Mouse (Mus musculus): ENCODE data around the gene Tln2. TPM values are rescaled to one million over a fixed set of nuclear protein-coding genes. Genes with fewer than 3 reads are reported as not detected.
A peak's percentile ranks its signal among the peaks of the same experiment; 100 is the strongest.

Gene Tln2
- total RNA-seq, 2 experiments from 2014 or later = 86.0 to 96.7 TPM

DNA sequence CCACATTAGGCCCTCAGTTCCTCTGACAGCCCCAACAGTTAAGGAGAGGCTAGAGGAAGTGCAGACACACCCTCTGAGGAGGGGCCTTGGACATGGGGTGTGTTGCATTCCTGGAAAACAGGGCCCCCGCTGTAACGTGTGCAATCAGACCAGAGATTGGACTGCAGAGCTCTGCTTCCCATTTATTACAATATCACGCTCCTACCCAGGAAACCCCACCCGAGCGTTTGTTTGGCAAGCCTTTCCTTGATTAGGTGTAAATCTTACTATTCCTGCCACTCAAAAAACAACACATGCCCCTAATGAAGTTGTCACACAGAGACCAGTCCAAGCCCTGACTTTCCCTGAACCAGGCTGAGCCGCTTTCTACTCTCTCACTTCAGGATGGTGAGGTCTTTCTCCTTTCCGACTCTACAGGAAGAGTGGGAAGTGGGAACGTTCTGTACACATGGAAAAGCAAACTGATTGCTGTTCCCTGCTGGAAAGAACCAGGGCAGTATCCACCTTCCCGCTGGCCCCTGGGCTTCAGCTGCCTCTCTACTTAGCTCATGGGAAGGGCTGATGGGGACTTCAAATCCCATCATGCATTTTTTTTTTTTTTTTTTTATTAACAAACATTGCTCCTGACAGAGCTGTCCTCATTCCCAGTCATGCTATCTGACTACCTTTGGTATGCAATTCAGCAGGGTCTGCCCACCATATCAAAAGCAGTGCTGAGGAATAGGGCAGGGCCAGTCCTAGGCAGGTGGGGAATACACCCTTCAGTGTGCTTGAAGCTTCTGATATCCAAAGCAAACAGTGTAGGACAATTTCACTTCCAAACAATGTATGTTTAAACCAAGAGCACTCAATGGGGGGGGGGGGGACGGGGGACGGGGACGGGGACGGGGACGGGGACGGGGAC, 74.1 kb downstream of the Tln2 start:
- DNase-seq = peak; percentile 21 to 38
- intact Hi-C loops (cut with DNase I) = no loop called here

DNA sequence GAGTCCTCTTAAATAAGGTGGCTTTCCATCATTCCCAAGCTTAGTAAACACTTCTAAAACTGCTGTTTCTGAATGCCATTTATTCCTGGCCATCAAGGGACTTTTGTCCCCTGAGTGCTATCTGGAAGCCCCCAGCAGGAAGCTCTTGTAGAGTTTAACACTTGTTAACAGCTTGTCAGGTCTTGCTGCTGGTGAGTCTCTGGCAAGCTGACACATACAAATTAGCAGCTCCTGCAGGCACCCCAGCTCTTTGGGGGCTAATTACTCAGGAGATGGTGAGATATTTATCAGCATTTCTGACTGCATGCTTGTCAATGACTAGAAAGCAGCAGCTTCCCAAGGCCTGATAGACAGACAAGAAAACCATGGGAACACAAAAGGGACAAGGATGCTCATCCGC, 77.2 kb downstream of the Tln2 start:
- no peak for DNase-seq
- intact Hi-C loops (cut with DNase I) = no loop called here

DNA sequence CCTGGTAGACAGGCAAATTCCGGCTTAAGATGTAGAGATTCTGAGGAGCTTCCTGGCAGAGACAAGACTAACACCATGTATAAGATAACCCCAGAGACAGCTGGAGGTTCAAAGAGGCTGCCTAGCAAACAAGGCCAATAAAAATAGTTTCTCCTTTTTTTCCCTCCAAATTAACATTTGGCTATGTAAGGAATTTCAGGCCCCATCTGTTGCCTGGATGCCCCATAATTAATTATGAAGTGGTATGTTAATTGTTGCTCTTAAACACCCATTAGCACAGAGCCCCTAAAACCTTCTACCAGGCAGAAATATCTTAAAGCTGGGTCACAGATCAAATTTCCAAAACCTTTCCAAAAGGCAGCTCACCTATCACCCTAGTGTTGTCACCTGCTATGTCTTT, 77.7 kb downstream of the Tln2 start:
- intact Hi-C loops (cut with DNase I) = no loop called here
- DNase-seq = no peak

DNA sequence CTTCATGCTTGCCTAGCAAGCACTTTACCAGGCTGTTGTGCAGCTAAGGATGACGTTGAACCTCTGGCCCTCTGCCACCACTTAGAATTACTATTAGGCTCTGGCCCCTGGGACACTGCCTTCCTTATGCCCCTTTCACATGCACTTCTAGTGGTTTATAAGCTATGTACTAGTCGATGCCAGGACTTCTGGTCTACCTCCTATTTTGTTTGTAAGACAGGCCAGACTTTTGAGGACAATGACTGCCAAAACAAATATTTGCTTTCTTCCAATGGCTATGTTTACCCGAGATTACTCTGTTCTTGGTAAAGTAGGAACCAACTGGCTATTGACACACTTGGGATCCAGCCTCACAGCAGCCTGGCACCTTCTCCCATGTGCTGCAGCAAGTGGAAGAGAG, 82.1 kb downstream of the Tln2 start:
- no peak for DNase-seq
- intact Hi-C loops (cut with DNase I) = no loop called here

DNA sequence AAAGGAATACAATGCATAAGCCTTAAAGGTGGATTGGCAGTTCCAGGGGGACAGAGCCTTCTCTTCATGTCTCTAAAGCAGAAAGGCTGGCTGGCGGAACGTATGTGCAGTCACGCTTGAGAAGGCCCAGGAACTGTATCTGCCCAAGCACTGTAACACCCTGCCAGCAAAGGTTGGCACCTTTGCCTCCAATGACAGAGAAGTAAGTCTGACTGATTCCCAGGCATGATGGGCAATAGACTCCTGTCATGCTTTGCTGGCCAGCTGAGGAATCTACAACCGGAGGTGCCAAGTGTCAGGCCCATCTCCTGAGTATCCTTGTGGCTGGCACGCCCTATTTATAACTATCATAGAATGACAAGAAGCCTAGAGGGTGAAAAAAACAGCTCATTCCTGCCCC, 83.3 kb downstream of the Tln2 start:
- no peak for DNase-seq
- intact Hi-C loops (cut with DNase I) = no loop called here

DNA sequence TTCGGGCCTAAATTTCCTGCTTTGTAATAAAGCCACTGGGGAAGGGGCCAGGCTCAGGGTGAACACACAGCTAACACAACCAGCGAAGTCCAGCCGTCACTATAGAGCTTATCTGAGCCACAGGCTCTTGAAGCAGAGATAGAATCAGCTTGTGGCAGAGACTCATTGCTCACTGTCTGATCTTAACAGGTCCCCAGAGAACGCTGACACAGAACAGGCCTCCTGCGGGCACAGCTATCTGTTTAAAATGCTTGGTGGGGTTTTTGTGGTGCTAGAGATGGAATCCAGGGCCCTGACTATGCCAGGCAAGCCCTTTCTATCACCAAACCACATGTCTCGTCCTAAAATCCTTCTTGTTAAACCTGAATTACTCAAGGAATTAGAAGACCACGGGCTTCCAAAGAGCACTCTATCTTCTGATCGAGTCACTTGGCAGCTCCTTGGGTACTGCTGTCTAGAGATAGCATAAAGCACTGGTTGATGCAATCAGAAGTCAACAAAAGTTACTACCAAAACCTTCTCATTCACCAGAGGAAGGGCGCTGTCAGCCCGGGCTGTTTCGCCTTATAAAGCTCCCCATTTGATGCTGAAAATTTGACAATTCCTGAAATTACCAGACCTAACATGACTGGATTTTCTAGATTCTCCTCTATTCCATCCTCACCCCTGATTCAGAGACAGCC, 95.9 kb downstream of the Tln2 start:
- no peak for DNase-seq
- intact Hi-C loops (cut with DNase I) = no loop called here

DNA sequence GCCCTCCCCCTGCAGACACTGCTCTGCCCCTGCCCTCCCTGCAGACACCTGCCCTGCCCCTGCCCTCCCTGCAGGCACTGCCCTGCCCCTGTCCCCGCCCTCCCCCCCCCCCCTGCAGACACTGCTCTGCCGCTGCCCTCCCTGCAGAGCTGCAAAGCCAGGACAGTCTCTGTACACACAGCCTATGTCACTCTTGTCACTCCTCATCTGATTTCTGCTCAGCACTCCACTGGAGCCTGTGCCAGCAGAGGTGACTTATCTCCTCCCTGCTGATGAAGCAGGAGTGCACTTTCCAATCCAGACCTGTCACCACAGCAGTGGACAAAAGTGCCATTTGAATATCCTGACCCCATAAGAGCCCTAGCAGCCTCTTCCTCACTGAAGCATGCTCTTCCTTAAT, 118.0 kb downstream of the Tln2 start:
- intact Hi-C loops (cut with DNase I) = no loop called here
- DNase-seq = peak in 1 of 2 experiments; percentile 18

DNA sequence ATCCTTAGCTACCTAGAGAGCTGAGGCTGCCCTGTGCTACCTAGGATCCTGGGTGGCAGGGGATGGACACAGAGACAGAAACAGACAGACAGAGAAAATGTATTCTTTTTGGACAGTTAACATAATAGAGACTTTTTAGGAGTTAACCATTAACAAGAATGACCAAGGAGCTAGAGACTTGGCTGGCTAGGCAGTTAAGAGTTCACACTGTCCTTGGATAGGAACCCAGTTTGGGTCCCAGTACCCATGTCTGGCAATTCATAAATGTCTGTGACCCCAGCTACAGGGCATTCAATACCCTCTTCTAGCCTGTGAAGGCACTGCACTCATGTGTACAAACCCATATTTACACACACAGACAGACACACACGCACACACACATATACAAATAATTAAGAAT, 122.0 kb downstream of the Tln2 start:
- intact Hi-C loops (cut with DNase I) = no loop called here
- DNase-seq = no peak

DNA sequence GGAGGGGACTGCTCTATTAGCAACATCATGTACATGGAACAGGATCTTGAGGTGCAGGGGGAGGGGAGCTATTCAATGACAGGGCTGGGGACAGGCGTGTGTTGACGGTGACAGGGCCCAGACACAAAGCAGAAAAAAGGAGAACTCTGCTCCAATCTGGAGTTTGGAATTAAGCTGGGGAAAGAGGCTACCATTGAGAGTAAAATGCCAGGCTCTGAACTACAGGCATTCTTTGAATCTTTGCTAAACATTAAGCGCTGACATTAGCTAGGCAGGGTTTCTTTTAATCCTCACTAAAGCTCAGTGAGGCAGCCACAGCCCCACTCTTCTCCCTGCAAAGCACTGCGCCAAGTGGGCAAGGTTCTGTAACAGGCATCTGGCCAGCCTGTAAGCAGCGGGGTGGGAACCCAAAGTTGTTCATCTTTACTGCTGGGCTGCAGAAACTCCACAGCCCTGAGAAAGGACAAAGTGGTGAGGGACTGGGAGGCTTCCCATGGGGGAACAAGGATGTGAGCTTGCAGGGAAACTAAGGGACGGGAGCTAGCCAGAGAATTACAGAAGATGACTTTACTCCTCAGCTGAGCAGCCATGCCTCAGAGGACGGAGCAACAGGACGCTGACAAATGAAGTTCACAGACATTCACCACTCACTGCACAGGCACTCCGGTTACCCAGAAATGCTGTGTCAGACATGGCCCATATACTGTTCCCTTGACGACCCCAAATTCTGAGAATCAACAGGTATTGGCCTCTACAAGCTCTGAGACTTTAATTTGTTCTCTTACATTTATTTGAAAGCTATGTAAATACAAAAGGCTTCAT, 124.0 kb downstream of the Tln2 start:
- DNase-seq = peak; percentile 52 to 67
- intact Hi-C loops (cut with DNase I) = no loop called here

DNA sequence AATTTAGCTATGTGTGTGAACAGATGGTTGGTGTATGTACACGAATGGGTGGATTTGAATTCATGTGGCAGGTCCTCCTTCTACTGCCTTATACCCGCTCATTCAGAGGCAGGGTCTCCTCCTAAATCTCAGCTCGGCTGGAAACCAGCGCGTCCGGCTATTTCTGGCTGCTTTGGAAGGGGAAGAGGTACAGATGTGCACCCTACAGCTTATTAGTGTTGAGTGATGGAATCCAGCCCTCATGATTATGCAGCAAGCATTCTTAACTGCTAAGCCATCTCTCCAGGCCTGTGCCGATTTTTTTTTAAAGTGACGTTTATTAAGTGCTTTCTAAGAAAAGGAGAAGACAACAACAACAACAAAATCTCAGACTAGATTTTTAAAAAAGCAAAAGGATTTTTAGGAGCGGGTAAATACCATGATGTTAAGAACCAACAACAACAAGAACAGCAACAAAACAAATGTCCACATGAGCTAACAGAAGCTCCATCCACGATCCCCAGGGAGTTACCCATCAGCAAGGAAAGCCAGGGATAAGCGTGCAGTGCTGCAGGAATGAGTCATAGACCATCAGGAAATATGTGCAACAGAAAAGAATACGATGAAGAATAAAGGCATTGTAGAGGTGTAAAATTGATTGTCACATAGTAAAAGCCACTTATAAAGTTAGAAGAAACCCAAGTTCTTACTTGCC, 130.2 kb downstream of the Tln2 start:
- intact Hi-C loops (cut with DNase I) = loop anchor here (5.0 kb wide), 1 partner anchor 203 kb away; no protein-coding TSS in a partner anchor
- DNase-seq = peak; percentile 54 to 56

DNA sequence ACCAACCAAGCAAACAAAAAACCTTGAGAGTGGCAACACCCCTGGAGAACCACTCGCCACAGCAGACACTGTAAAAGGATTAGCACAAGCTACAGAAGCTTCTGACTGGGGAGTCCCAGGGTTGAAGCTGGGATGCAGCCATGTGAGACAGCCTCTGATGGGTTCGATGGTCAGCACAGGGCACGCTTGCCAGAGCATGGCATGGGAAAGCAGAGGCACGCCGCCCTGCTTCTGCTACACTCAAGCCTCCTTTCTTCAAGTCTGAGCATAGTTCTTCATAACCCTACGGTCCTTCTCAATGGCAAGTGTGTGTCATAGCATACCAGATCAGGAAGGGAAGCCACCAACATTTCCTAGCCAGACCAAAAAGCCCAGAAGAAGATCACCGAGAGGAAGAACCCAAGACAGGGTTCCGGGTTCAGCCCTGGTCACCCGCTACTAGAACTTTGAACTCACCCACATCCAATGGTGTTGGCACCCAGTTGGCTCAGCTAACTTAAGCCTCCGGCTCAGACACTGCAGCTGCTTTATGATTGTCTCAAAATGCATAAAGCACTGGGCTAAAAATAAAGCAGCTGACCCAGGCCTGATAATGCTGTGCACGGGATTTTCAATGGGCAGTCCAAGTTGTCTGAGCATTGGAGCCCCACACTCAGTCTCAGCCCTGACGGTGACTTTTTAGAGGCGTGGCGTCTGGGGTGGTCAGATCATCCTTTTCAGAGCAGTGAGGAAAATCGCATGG, 131.0 kb downstream of the Tln2 start:
- intact Hi-C loops (cut with DNase I) = loop anchor here (5.0 kb wide), 1 partner anchor 204 kb away; no protein-coding TSS in a partner anchor
- DNase-seq = peak; percentile 35 to 61

DNA sequence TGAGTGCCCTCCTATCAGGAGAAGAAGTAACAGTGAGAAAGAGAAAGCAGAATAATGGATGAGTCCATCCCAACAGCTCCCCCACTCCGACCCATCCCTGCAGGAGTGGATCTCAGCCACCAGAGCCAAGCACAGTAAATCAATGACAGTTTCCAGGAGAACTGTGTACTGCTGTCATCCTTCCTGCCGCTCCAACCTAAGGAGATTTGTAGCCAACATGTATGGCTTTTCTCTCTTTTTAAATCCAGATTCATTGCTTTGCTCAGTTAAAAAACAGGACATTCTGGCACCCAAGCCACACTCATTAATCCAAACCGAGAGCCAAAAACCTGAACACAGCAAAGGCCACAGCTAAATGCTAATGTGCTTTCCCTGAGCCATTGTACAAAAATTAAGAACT, 133.2 kb downstream of the Tln2 start:
- DNase-seq = no peak

DNA sequence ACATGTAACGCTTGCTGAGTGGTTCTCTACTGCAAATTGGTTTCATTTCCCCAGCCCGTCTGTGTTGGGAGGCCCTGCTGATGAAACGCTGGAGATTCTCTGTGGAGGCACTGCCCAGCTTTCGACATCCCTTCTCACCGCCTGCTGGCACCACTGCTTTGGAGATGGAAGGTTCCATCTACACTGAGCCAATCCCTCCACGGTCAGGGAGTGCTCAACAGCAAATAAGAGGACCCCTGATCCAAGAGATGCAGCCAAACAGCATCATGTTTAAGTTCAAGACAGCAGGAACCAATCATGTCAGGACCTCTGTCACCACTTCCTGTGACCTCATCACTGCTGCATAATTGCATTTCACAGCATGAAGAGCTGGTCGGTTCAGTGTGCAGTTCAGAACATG, 135.4 kb downstream of the Tln2 start:
- DNase-seq = no peak
- intact Hi-C loops (cut with DNase I) = no loop called here

More for the DNA sequence above, 133.2 kb downstream of the Tln2 start:
- intact Hi-C loops (cut with DNase I) = loop anchor here (5.0 kb wide), 1 partner anchor 206 kb away; no protein-coding TSS in a partner anchor

DNA sequence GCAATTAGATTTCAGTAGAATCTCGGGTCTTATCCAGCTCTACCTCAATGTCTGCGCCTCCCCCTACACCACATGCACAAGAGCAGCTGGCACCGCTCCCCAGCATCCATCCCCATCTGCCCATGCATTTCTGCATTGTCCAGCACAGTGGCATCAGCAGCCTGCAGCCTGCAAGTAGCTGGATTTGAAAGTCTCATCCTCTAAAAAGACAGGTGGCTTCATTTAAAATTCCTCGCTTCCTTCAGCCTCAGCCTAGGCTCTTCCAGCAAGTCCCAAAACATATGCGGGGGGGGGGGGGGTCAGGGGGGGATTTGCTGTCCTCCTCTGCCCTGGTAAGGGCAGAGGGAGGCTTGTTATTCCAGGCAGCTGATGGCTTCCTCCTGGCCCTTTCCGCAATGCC, 141.4 kb downstream of the Tln2 start:
- intact Hi-C loops (cut with DNase I) = no loop called here

DNA sequence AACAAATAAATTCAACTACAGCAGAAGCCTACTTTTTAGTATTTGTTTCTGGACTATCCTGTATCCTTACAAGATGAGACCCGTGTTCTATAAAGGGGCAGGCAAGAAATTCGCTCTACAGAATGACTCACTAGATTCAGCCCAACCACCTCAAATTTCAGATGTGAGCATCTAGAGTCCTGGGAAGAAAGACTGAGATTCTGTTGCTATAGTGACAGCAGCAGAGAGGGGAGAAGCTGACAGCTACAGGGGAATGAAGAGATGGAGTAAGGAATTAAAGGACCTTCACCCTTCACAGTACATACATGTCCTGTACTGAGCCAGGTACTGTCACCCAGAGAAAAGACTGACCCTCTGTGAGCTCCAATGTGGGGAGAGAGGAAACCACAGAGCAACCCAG, 148.8 kb downstream of the Tln2 start:
- intact Hi-C loops (cut with DNase I) = no loop called here
- no peak for DNase-seq

More for the DNA sequence above, 141.4 kb downstream of the Tln2 start:
- DNase-seq = no peak

DNA sequence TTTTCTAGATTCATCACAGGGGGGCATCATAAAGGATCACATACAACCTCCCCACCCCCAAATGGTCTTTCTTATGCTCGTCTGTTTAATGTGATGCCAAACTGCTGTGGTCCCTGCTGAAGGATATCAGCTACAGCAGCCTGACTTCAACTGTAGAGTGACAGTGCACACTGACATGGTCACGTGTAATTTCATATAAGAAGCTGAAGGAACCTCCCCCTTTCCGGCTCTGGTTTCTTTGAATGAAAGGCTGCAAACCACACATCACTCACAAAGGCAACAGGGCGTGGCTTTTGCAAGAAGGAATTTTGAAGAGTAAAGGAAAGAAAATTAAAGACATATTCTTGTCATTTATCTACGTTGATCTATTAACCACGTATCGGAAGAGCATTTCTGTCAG, 154.8 kb downstream of the Tln2 start:
- DNase-seq = no peak
- intact Hi-C loops (cut with DNase I) = no loop called here

DNA sequence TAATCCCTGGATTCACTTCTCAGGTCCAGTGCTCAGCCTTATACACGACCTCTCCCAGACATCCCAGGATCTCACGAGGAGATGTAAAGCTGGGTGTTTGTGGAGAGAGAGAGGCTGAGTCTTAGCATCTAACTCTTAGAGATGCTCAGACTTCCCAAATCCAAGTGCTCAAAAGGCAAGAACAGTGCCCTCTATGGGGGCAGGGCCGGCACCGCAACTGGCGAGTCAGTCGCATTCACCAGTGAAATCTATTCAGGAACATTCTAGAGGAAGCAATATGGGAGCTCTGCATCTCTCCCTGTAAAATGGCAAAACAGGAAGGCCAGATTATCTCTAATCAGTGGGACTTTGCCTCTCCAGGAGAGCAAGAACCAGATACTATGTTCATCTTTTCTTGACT, 159.9 kb downstream of the Tln2 start:
- DNase-seq = no peak
- intact Hi-C loops (cut with DNase I) = no loop called here

DNA sequence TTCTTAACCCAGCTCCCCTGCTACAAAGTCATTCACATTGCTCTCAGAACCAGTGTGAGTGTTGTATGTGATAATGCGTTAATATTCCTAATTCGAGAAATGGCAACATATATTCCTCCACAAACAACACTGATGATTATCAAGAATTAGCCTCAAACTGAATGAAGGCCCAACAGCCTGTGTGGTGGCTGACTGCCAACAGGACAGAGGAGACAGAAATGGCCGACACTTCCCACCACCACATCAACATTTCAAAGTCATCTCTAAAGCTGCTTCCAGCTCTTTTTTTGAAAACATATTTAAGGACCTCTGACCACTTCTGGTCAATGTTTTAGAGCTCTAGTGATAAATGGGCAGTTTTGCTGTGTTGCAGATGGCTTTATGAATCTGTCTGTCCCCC, 161.7 kb downstream of the Tln2 start:
- no peak for DNase-seq
- intact Hi-C loops (cut with DNase I) = no loop called here

DNA sequence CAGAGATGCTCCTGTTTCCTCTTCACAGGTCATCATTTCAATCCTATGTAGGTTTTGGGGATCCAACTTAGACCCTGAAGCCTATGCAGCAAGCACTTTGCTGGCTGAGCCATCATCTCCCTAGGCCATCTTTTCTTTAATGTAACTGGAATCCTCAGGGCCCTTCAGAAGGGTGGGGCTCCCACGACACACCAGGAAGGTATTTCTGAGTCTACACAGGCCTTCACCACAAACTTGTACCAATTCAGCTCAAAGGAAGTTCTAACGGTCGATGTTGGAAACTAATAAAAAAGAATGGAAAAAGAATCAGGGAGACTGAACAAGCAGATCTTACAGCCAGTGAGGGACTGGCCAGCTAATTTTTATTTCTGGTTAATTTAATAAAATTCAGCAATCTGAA, 163.1 kb downstream of the Tln2 start:
- DNase-seq = no peak
- intact Hi-C loops (cut with DNase I) = no loop called here
